In the genomic region with DNA sequence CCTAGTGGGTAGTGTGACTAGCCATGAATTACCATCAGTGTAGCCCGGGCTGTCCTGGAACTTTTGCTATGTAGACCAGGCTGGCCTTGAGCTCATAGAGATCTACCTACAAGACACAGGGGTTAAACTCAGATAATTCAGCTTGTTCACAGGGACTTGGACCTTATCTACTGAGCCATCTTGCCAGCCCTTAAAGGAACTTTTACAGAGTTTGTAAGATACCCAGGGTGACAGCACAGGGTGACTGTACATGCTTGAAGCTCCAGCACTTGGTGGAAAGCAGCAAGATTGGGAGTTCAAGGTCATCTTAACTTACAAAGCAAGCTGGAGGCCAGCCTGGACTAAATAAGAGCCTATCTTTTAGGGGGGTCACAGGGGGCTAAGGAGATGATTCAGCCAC, we compare ENCODE assay signal across 1 mouse cellular context.
TF ChIP-seq lines count a peak whose summit lies in the region.

No protein-coding gene starts in this region.

TF ChIP-seq in MEL, 35 proteins besides CTCF, POLR2A, EP300 and RAD21:
- peak; percentile 44 for TF ChIP-seq GATA1 (IDR thresholded peaks at IDR 0.05; ENCODE audit: low read depth, low read length)
- no peak for TF ChIP-seq UBTF (IDR thresholded peaks at IDR 0.05; ENCODE audit: borderline replicate concordance, insufficient read depth, low read depth, low read length)
- TF ChIP-seq HCFC1 (IDR thresholded peaks at IDR 0.05; ENCODE audit: low read depth, low read length) = no peak
- no peak for TF ChIP-seq MAFK (IDR thresholded peaks at IDR 0.05; ENCODE audit: borderline replicate concordance, low read depth, low read length)
- no peak for TF ChIP-seq SMC3 (IDR thresholded peaks at IDR 0.05; ENCODE audit: low read depth, low read length)
- TF ChIP-seq USF1 (IDR thresholded peaks at IDR 0.05; ENCODE audit: low read depth, low read length) = no peak
- peak; percentile 28; the same call in 1 of the 2 replicates for TF ChIP-seq TAL1 (IDR thresholded peaks at IDR 0.05; ENCODE audit: low read length)
- no peak for TF ChIP-seq MXI1 (IDR thresholded peaks at IDR 0.05; ENCODE audit: low read depth, low read length)
- no peak for TF ChIP-seq ELF1 (IDR thresholded peaks at IDR 0.05; ENCODE audit: low read depth, low read length)
- TF ChIP-seq MAX (IDR thresholded peaks at IDR 0.05; ENCODE audit: low read length) = no peak
- TF ChIP-seq POLR2AphosphoS2 (IDR thresholded peaks at IDR 0.05; ENCODE audit: low read length) = no peak
TF ChIP-seq in MEL: peak in this region for 2.
